Mouse (Mus musculus): ENCODE data around the gene Obsl1.

- no peak for TF ChIP-seq EP300 (optimal IDR thresholded peaks at IDR 0.05)
- no peak for TF ChIP-seq CTCF (IDR thresholded peaks at IDR 0.05; ENCODE audit: low read depth)
Measured at GRCm38 (mm10) chr1:75533325-75534252, 27.3 kb upstream of the Obsl1 start.
